Mouse (Mus musculus): ENCODE data around the gene Mgat4e. TPM values are rescaled to one million over a fixed set of nuclear protein-coding genes. Genes with fewer than 3 reads are reported as not detected.

Mgat4e gene
- total RNA-seq, 4 experiments from 2014 or later, result not detected

DNA sequence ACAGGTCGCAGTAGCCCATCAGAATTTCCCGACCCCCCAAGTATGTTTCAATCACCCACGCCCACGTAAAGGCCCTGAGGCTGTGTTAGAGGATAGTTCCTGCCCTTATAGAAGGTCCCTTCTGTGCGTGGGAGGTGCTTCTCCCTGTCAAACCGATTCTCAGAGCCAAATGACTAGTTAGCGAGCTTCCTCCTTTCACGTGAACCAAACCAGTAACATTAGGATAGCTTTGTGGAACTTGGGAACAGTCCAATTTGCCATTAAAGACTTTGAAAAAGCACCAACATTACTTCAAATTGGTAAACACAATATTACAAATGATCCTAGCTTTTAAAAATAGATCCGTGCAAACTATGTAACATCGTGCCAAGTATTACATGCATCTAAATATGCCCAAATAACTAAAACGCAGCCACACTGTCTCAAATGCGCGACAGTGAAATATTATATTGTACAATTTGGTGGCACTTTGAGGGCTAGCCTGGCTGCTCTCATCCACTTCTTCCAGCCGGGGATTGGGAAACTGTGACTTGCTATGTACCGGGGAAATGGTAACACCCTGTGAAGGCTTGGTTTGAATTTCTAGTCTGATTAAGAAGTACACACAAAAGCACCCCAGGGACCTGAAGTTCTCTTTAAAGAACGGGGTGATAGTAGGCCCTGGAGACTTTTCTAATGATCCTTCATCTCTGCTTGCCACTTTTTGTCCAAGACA is 35.4 kb downstream of the Mgat4e start:
- no peak for DNase-seq (ENCODE audit: low spot score in 2 of 2)

DNA sequence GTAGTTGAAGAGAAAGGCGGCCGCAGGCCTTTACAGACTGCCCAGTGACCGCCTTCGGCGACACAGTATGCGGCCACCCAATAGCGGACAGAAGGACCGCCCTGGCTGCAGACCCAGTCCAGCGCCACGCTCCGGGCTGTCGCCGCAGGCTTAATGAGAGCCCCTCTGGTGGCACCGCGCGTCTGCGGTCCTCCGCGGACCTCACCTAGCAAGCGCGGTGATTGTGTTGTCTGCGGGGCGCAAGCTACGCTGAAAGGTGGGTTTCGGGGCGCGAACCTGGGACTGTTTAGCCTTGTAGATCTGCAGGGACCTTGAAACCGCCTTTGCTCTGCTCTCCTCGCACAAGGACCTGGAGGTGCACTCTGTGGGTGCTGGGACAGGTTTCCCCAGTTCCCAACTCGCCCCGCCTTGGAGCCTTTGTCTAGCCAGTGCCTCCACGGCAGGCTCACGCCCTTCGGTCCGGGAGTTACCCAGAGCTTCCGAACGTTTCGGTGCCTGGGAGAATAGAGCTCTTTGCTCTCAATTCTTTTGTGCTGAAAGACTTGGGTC is 36.1 kb downstream of the Mgat4e start:
- no peak for DNase-seq (ENCODE audit: low spot score in 2 of 2)

DNA sequence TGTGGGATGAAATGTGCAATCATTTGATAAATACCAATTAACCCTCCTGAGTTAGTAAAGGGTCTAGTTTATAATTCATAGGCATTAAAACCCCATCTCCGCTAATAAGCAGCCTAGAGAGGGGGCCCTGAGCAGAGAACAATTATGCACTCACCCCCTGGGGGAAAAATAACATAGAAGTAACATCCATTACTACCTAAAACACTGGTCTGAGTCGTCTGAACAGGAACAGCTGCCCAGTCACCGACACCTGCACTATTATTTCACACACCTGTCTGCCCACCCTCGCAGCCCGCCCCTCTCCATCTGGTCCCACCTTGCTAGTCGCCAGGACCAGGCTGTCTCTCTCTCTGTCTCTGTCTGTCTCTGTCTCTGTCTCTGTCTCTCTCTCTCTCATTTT is 36.9 kb downstream of the Mgat4e start:
- no peak for DNase-seq (ENCODE audit: low spot score in 2 of 2)

DNA sequence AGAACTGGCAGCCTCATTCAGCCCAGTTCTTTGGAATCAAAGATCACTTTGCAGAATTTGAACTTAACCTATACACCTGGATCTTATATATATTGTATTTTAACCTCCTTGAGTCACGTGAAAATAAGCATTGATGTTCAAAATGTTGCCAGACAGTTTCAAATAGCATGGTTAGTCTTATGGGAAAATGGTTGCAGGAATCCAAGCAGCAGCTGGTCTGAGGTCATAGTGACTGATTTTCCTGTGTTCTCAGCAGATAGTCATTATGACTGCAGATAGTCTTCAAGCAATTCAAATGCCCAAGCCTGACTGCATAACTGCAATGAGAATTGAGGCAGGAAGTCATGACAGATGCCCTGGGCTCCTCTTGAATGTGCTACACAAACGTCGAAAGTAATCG is 37.3 kb downstream of the Mgat4e start:
- no peak for DNase-seq (ENCODE audit: low spot score in 2 of 2)

DNA sequence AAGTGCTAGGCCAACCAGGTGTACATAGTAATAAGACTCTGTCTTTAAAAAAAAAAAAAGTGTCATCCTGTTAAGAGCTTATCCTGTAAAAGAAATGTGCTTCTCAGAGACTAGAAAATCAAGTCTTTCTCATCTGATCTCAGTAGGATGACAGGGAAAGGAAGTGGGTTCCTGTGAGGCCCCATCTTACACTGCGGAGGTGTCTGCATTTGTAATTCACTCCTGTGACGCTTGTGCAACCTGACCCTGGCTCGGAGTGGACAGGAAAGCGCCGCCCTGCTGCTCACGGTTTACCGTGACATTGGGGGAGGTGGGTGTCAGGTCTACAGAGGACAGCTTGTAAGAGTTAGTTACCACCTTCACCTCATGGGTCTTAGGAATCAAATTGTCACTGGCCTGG is 39.5 kb downstream of the Mgat4e start:
- DNase-seq (ENCODE audit: low spot score in 2 of 2), result no peak

DNA sequence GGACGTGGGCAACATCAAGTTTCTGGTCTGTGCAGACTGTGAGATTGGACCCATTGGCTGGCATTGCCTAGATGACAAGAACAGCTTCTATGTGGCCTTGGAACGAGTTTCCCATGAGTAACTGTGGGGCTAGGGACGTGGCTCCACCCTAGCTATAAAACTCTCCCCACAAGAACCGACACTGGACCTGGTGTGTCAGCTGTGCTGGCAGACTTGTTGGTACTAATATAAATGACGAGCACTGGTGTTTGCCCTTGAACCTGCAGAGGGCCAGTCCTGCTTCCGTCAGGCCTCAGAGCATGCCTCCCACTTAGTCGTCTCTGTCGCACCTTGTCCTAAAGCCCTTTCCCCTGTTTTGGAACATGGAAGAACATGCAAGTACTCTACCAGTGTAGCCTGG is 43.3 kb downstream of the Mgat4e start:
- DNase-seq (ENCODE audit: low spot score in 2 of 2), result no peak

DNA sequence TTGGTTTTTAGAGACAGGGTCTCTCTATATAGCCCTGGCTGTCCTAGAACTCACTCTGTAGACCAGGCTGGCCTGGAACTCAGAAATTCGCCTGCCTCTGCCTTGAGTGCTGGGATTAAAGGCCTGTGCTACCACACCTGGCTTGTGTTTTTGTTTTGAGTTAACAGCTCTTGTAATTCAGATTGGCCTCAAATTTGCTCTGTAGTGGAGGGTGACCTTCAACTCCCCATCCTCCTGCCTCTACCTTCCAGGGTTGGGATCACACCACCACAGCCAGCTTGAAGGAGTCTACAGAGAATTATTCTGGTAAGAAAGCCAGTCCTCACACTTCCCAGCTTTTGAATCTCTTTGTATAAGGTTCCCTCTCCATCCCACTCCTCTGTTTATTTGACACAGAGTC is 48.6 kb downstream of the Mgat4e start:
- DNase-seq (ENCODE audit: low spot score in 2 of 2), result no peak

DNA sequence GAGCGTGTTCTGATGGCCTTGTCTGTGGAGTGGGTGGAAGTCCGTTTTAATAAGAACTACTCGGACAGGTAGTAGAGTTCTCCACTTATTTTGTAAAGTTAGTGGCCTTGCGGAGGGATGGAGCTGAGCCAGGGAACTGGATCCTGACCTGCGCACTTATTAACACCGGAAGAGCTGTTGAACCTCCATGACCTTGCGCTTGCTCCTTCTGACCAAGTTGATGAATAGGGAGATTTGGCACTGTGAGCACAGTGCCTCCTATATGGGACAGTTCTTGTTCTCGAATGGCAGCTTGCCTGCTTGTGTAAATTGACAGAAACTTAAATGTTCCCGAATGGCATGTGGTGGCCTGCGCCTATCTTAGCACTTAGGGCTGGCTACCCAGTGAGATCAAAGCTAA is 53.5 kb downstream of the Mgat4e start:
- no peak for DNase-seq (ENCODE audit: low spot score in 2 of 2)

DNA sequence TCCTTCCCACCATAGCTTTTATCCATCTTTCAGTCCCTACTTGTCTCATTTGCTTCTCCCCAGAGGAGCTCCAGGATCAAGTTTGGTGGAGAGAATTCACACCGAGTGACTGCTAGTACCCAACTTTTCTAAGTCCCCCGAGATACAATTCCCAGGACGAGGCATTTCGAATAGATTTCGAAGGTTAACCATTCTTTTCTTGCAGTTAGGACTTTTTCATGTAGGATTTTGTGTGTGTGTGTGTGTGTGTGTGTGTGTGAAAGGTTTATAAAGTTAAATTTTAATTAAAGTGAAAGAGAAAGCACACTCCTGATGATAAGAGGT is 54.3 kb downstream of the Mgat4e start:
- DNase-seq (ENCODE audit: low spot score in 2 of 2), result no peak

DNA sequence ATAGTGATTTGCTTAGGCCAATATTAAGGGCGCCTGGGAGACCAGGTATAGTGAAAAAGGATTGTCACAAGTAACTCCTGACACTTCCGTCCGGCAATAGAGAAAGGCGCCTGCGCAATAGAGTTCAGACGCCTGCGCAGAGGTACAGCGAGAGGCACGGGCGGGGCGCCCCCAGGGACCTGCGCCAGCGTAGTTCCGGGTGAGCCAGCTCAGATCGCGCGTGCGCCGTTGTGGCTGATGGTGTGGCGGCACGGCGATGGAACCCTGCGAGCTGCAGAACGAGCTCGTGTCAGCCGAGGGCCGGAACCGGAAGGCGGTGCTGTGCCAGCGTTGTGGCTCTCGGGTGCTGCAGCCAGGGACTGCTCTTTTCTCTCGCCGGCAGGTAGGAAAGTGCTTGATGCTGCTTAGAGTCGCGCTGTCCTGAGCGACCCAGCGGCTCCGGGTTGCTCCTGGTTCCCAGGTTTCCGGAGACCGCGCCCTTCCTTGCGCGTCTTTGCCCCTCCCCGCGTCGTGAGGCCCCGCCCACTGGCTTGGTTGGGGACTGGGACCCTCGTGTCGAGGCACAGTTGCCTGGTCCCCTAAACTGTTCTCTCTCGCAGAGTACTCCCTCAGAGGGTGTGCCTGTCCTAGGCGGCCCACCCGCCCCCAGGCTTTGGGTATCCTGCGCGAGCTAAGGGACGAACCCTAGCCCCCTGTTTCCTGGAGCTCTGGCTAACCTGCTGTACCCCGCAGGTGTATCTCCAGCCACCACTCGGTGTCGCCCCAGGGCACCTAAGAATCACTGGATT is 54.9 kb downstream of the Mgat4e start, which contains the start of gene Rabif:
Gene Rabif, plus strand, starts transcription at position 221 of the 788 bp plus-strand sequence.
- peak; percentile 99 for DNase-seq (ENCODE audit: low spot score in 2 of 2)

DNA sequence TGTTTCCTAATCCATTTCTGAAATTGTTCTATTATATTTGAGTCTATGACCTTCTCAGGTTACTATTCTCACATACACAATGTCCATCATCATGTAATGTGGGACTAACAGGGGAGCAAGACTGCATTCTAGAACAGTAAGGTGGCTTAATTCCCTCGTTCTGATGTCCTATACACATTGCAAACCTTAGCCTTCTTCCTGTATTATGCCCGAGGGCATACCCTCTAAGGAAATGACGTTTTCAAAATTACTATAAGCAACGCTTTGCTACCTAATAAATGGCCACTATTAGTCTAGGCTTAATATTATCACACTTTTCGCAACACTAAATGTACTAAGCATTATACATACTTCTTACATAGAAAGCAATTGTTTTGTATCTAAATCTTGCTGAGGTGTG is 55.5 kb downstream of the Mgat4e start:
- DNase-seq (ENCODE audit: low spot score in 2 of 2), result no peak

DNA sequence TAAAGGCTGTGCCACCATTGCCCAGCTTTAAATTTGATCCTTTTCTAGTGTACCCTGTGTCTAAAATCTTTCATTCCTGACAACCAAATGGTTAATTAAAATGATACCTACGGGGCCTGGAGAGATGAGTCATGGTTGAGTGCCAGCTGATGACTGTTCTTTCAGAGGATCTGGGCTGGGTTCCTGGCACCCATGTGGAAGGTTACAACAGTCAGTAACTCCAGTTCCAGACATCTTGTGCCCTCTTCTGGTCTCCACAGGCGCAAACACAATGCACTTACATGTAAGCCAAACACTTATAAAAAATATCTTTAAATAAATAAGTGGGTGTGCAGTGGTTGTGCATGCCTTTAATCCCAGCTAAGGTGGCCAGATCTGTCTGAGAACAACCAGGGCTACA is 56.0 kb downstream of the Mgat4e start:
- no peak for DNase-seq (ENCODE audit: low spot score in 2 of 2)

DNA sequence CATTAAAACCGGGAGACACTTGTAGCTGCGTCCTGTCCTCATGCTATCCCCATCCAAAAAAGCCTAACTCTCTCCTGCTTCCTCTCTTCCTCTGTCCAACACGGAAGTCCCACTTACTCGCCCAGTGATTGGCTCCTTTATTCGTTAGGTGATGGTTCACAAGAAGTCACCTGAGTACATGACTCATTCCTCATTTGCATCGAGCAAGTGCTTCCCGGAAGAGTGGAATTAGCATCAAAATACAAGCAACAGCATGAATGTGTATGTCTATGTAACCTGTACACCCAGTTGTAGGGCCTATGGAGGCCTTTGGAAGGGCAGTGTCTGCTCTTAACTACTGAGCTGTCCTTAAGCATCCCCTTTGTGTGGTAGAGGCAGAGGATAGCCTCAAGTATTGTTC is 57.2 kb downstream of the Mgat4e start:
- no peak for DNase-seq (ENCODE audit: low spot score in 2 of 2)

Other genes with a start within 250 kb of the Mgat4e start
- under 1 TPM; 0.21 to 0.65 (median 0.55) TPM for gene Ppfia4, start 216.8 kb downstream of the Mgat4e start, total RNA-seq (2022)
- gene Tmem183a, start 187.7 kb downstream of the Mgat4e start, total RNA-seq (2022), result 10 to 100 TPM in 3 of 4 experiments, 1 to 10 TPM in 1; 8.5 to 13.5 (median 11.1) TPM
- not detected for gene 4933406M09Rik, start 163.7 kb downstream of the Mgat4e start, total RNA-seq (2022)
- 10 to 100 TPM; 79.7 to 98.2 (median 83.9) TPM for gene Cyb5r1, start 144.1 kb downstream of the Mgat4e start, total RNA-seq (2022)
- 100 to 1,000 TPM; 196 to 235 (median 208) TPM for gene Adipor1, start 134.3 kb downstream of the Mgat4e start, total RNA-seq (2022)
- 10 to 100 TPM; 19.0 to 22.2 (median 19.5) TPM for gene Klhl12, start 94.2 kb downstream of the Mgat4e start, total RNA-seq (2022)
- 1 to 10 TPM; 4.3 to 6.8 (median 5.6) TPM for gene Rabif, start 55.0 kb downstream of the Mgat4e start, total RNA-seq (2022)
- 1 to 10 TPM; 8.4 to 9.8 (median 9.5) TPM for gene Kdm5b, start 10.5 kb upstream of the Mgat4e start, total RNA-seq (2022)
- under 1 TPM in 1 of 4 experiments, not detected in 3; 0.02 TPM for gene Syt2, start 97.0 kb upstream of the Mgat4e start, total RNA-seq (2022)

Data from gastrocnemius, adult 8-10 months (tissue).